ENCODE assay signal across 9 mouse cellular contexts in the genomic region with DNA sequence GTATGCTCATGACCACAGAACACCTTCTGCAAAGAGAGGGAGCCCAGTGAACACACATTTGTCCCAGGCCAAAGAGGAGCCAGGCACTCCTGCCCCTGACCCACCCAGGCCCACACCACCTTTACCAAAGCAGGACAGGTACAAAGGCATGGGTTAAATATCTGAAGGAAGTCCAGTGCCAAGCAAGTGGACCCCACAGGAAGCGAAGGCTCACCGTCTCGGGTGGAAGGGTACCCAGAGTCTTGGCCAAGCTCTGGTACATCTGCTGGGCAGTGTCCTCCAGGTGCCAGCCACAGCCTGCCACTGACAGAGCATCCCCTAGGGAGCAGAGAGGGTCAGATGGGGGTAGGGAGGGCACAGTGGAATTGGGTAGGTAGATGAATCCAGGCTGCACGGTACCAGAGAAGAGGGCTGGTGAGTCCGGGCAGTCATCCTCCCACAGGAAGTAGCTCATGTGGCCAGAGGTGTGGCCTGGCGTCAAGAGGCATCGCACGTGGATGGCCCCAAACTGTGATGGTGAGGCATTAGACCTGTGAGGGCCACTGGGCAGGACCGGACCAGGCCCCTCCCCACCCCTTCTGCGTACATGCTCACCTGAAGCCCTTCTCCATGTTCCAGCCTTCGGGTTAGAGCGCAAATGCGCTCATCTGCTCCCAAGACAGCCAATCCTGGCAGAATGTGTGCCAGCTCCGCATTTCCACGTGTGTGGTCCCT. TPM values are rescaled to one million over a fixed set of nuclear protein-coding genes. Genes with fewer than 3 reads are reported as not detected.
DNase-seq lines count a peak whose midpoint lies in the region; ATAC-seq lines count a peak whose summit lies in the region.
"Had no signal": no experiment of that assay in that cellular context is flagged by ENCODE, and none has a peak within 500 bp of the region (broad histone marks: within the 10 kb centered on the region; RNA-seq: fewer than 3 reads in every experiment).

No protein-coding gene starts in this region.

- H3K27ac ChIP-seq in lung, embryonic 16.5 days (ENCODE audit: low read length): no peak overlapping the region
- H3K27ac ChIP-seq in limb, embryonic 13.5 days: no peak overlapping the region
- H3K27ac ChIP-seq in stomach, embryonic 16.5 days (ENCODE audit: low read length): no peak overlapping the region

- H3K9me3 ChIP-seq in lung, embryonic 16.5 days (ENCODE audit: control insufficient read depth, low read length): no peaks in the 10 kb centered on the region
- no peaks in the 10 kb centered on the region for H3K9me3 ChIP-seq in limb, embryonic 13.5 days
- H3K9me3 ChIP-seq in stomach, embryonic 16.5 days (replicated peaks; ENCODE audit: control insufficient read depth, low read length): no peaks in the 10 kb centered on the region

- no peak for ATAC-seq in lung, embryonic 16.5 days (ENCODE audit: low read depth)
- no peak for ATAC-seq in limb, embryonic 13.5 days (ENCODE audit: low FRiP score, low read depth)
- no peak for ATAC-seq in stomach, embryonic 16.5 days (ENCODE audit: insufficient read depth, low FRiP score)

- peak overlapping the region; percentile 65 for H3K4me2 ChIP-seq in lung, embryonic 16.5 days (ENCODE audit: low read depth, low read length)
- peak overlapping the region; percentile 86 for H3K4me2 ChIP-seq in limb, embryonic 13.5 days (replicated peaks)
- H3K4me2 ChIP-seq in stomach, embryonic 16.5 days (ENCODE audit: low read depth, low read length): peak overlapping the region; percentile 71

- 67% methylated on average over 15 of the region's 15 CpGs for WGBS in lung, embryonic 16.5 days
- 79% methylated on average over 15 of the region's 15 CpGs for WGBS in limb, embryonic 13.5 days
- WGBS in stomach, embryonic 16.5 days: 74% methylated on average over 15 of the region's 15 CpGs

- peak overlapping the region; percentile 84 for H3K4me3 ChIP-seq in lung, embryonic 16.5 days (ENCODE audit: low read length)
- peak overlapping the region; percentile 73 for H3K4me3 ChIP-seq in limb, embryonic 13.5 days
- H3K4me3 ChIP-seq in stomach, embryonic 16.5 days (replicated peaks; ENCODE audit: low read length): peak overlapping the region; percentile 67

- peaks cover 33% of the 10 kb centered on the region for H3K36me3 ChIP-seq in lung, embryonic 16.5 days (ENCODE audit: control insufficient read depth, insufficient read depth, low read length)
- peaks cover 64% of the 10 kb centered on the region for H3K36me3 ChIP-seq in limb, embryonic 13.5 days
- peaks cover 8% of the 10 kb centered on the region; the same call in 1 of the 2 replicates for H3K36me3 ChIP-seq in stomach, embryonic 16.5 days (ENCODE audit: control insufficient read depth, insufficient read depth, low read length)

- no peaks in the 10 kb centered on the region for H3K27me3 ChIP-seq in lung, embryonic 16.5 days (ENCODE audit: control insufficient read depth, insufficient read depth, low read depth, low read length)
- H3K27me3 ChIP-seq in limb, embryonic 13.5 days: no peaks in the 10 kb centered on the region
- H3K27me3 ChIP-seq in stomach, embryonic 16.5 days (ENCODE audit: control insufficient read depth, insufficient read depth, low read length): no peaks in the 10 kb centered on the region

- H3K9ac ChIP-seq in lung, embryonic 16.5 days (ENCODE audit: low read length): peak overlapping the region; percentile 83
- peak overlapping the region; percentile 90 for H3K9ac ChIP-seq in limb, embryonic 13.5 days
- H3K9ac ChIP-seq in stomach, embryonic 16.5 days (ENCODE audit: low read length): peak overlapping the region; percentile 83; the same call in 1 of the 2 replicates

- peaks cover 11% of the 10 kb centered on the region for H3K4me1 ChIP-seq in lung, embryonic 16.5 days (replicated peaks; ENCODE audit: control insufficient read depth, insufficient read depth, low read length)
- peaks cover 18% of the 10 kb centered on the region for H3K4me1 ChIP-seq in limb, embryonic 13.5 days
- H3K4me1 ChIP-seq in stomach, embryonic 16.5 days (ENCODE audit: control insufficient read depth, insufficient read depth, low read length): peaks cover 14% of the 10 kb centered on the region

- DNase-seq in cerebellum, adult 11 months: peak; percentile 33
- no peak for DNase-seq in cerebellum, postnatal 10 days
- DNase-seq in lung, postnatal 10 days: no peak
- DNase-seq in urinary bladder, postnatal 25 days (ENCODE audit: low spot score): no peak
- no peak for DNase-seq in spleen, adult 12 weeks (ENCODE audit: low spot score)
- DNase-seq: kidney, adult 9 months had no signal

RNA-seq across cellular contexts. Expression of a gene that starts 1.5 kb away (rescaled TPM):
- 57.5 and 57.7 TPM in 2 replicates for polyA plus RNA-seq in lung, embryonic 16.5 days (2015; fragmentation: Nextera tagmentation; extraction: Ambion mirVana)
- polyA plus RNA-seq in limb, embryonic 13.5 days (2015; fragmentation: Nextera tagmentation; extraction: Ambion mirVana): 85.1 and 98.6 TPM in 2 replicates
- polyA plus RNA-seq in stomach, embryonic 16.5 days (2015; fragmentation: Nextera tagmentation; extraction: Ambion mirVana): 49.8 and 54.2 TPM in 2 replicates

RNA-seq across cellular contexts. Expression of a gene that starts 2.4 kb away (rescaled TPM):
- polyA plus RNA-seq in lung, embryonic 16.5 days (2015; fragmentation: Nextera tagmentation; extraction: Ambion mirVana): 2.1 and 4.5 TPM in 2 replicates
- 0.27 and 0.31 TPM in 2 replicates for polyA plus RNA-seq in limb, embryonic 13.5 days (2015; fragmentation: Nextera tagmentation; extraction: Ambion mirVana)
- polyA plus RNA-seq in stomach, embryonic 16.5 days (2015; fragmentation: Nextera tagmentation; extraction: Ambion mirVana): 0.12 TPM in 1 of 2 replicates, not detected in the other

RNA-seq across cellular contexts. Expression of a gene that starts 8.7 kb away (rescaled TPM):
- polyA plus RNA-seq in lung, embryonic 16.5 days (2015; fragmentation: Nextera tagmentation; extraction: Ambion mirVana): 115 and 125 TPM in 2 replicates
- polyA plus RNA-seq in limb, embryonic 13.5 days (2015; fragmentation: Nextera tagmentation; extraction: Ambion mirVana): 65.5 and 73.1 TPM in 2 replicates
- 96.9 and 102 TPM in 2 replicates for polyA plus RNA-seq in stomach, embryonic 16.5 days (2015; fragmentation: Nextera tagmentation; extraction: Ambion mirVana)

RNA-seq across cellular contexts. Expression of a gene that starts 10.4 kb away (rescaled TPM):
- polyA plus RNA-seq in lung, embryonic 16.5 days (2015; fragmentation: Nextera tagmentation; extraction: Ambion mirVana): 27.8 and 30.9 TPM in 2 replicates
- 25.5 and 25.7 TPM in 2 replicates for polyA plus RNA-seq in limb, embryonic 13.5 days (2015; fragmentation: Nextera tagmentation; extraction: Ambion mirVana)
- polyA plus RNA-seq in stomach, embryonic 16.5 days (2015; fragmentation: Nextera tagmentation; extraction: Ambion mirVana): 28.3 and 28.6 TPM in 2 replicates

RNA-seq across cellular contexts. Expression of a gene that starts 11.4 kb away (rescaled TPM):
- not detected in 2 replicates for polyA plus RNA-seq in lung, embryonic 16.5 days (2015; fragmentation: Nextera tagmentation; extraction: Ambion mirVana)
- 2.2 TPM in 1 of 2 replicates, not detected in the other for polyA plus RNA-seq in limb, embryonic 13.5 days (2015; fragmentation: Nextera tagmentation; extraction: Ambion mirVana)
- 1.2 TPM in 1 of 2 replicates, not detected in the other for polyA plus RNA-seq in stomach, embryonic 16.5 days (2015; fragmentation: Nextera tagmentation; extraction: Ambion mirVana)
